Mouse (Mus musculus) adrenal gland (tissue): Measurements from ENCODE around the gene Hoxa11.

Experiments used
- intact Hi-C: fragments of 180-260 bp; cut with DNase I; formaldehyde crosslinking; loops from one replicate; pipeline ENCODE4 v1.15.1; 2025

Hoxa11 gene

GRCm38 (mm10) chr6:52249415-52249738, 3.8 kb upstream of the Hoxa11 start:
- intact Hi-C loops: no loop called here

GRCm38 (mm10) chr6:52248638-52249414, 3.2 kb upstream of the Hoxa11 start:
- intact Hi-C loops: no loop called here

- intact Hi-C loops: no loop called here
Observed at GRCm38 (mm10) chr6:52247766-52248637, 2.4 kb upstream of the Hoxa11 start.

- intact Hi-C loops: no loop called here
Observed at GRCm38 (mm10) chr6:52246916-52247315, 1.3 kb upstream of the Hoxa11 start.

GRCm38 (mm10) chr6:52246403-52246803, 793 bp upstream of the Hoxa11 start:
- intact Hi-C loops: no loop called here

- intact Hi-C loops: no loop called here
Observed at GRCm38 (mm10) chr6:52245040-52245756, 412 bp downstream of the Hoxa11 start.

GRCm38 (mm10) chr6:52244471-52245039, 1.1 kb downstream of the Hoxa11 start:
- intact Hi-C loops: no loop called here

- intact Hi-C loops: no loop called here
Observed at GRCm38 (mm10) chr6:52243681-52244121, 1.9 kb downstream of the Hoxa11 start.

- intact Hi-C loops: no loop called here
Observed at GRCm38 (mm10) chr6:52242801-52243332, 2.7 kb downstream of the Hoxa11 start.

GRCm38 (mm10) chr6:52241001-52241621, 4.5 kb downstream of the Hoxa11 start:
- intact Hi-C loops: no loop called here

- intact Hi-C loops: no loop called here
Observed at GRCm38 (mm10) chr6:52240389-52241000, 5.1 kb downstream of the Hoxa11 start, which contains the start of gene Hoxa10. TSS of gene Hoxa10 (minus strand) at chr6:52240854.

GRCm38 (mm10) chr6:52239625-52240388, 5.8 kb downstream of the Hoxa11 start:
- intact Hi-C loops: no loop called here

GRCm38 (mm10) chr6:52238976-52239375, 6.6 kb downstream of the Hoxa11 start:
- intact Hi-C loops: no loop called here

- intact Hi-C loops: no loop called here
Observed at GRCm38 (mm10) chr6:52238155-52238545, 7.5 kb downstream of the Hoxa11 start.

- intact Hi-C loops: no loop called here
Observed at GRCm38 (mm10) chr6:52237346-52238154, 8.1 kb downstream of the Hoxa11 start.

- intact Hi-C loops: no loop called here
Observed at GRCm38 (mm10) chr6:52236806-52237205, 8.8 kb downstream of the Hoxa11 start.

- intact Hi-C loops: no loop called here
Observed at GRCm38 (mm10) chr6:52235866-52236265, 9.7 kb downstream of the Hoxa11 start.

- intact Hi-C loops: no loop called here
Observed at GRCm38 (mm10) chr6:52235267-52235666, 10.3 kb downstream of the Hoxa11 start.
